Mouse (Mus musculus) Patski (cell line): ENCODE measurements around the gene Phlpp1. TPM values are rescaled to one million over a fixed set of nuclear protein-coding genes. Genes with fewer than 3 reads are reported as not detected.

Experiments
- ATAC-seq: fragments of 100-300 bp; one replicate; pipeline ENCODE4 v1.8.0; 2021
- CTCF ChIA-PET: fragments of 350-600 bp; sonication (Branson Sonifier 250); formaldehyde crosslinking; loops from one replicate; lab custom pipeline; 2022; ENCODE audit warnings: inconsistent platforms; lab: Charles Lee
- POLR2A ChIA-PET: fragments of 350-600 bp; sonication (Branson Sonifier 250); formaldehyde crosslinking; loops from one replicate; lab custom pipeline; 2022; ENCODE audit warnings: antibody characterized with exemption, inconsistent platforms; lab: Charles Lee
- DNase-seq: peaks from one replicate; pipeline ENCODE4 v3.0.0-alpha.2; 2011; ENCODE audit warnings: low read depth, low spot score
- H3K27me3 ChIP-seq: fragments of 371-371 bp; one replicate; pipeline ENCODE4 v1.5.1; 2021
- CTCF ChIP-seq: fragments of 100-300 bp; IDR thresholded peaks from one replicate; pipeline ENCODE4 v1.5.1; 2021
- in situ Hi-C: fragments of 300-500 bp; cut with MboI; formaldehyde crosslinking; loops from 3 replicates; pipeline ENCODE4 v1.11.1; 2018; ENCODE audit warnings: low pct_unique_long_range_greater_than_20kb, mixed read lengths
- polyA plus RNA-seq: library from polyadenylated mRNA; unstranded; gene quantifications from one replicate; pipeline ENCODE4 v1.2.3, GENCODE M21; 2021

Phlpp1 gene
- polyA plus RNA-seq, 1 experiment from 2014 or later: 8.5 TPM

GRCm38 (mm10) chr1:106353993-106354392 lies 182.4 kb downstream of the Phlpp1 start:
- POLR2A ChIA-PET: interaction anchor here (0.5 to 0.7 kb wide), 2 partner anchors 282 to 686 kb away, joined by 3 to 4 read pairs; no protein-coding TSS in a partner anchor
- no peaks in the 10 kb centered on the region for H3K27me3 ChIP-seq
- CTCF ChIA-PET: interaction anchor here (1.2 to 1.6 kb wide), 4 partner anchors 10 to 282 kb away, joined by 3 to 6 read pairs (median 3); no protein-coding TSS in a partner anchor
- in situ Hi-C loops: no loop called here
- no peak for TF ChIP-seq CTCF
- no peak for ATAC-seq
- no peak for DNase-seq

GRCm38 (mm10) chr1:106359474-106359873 lies 187.9 kb downstream of the Phlpp1 start:
- ATAC-seq (no peak), DNase-seq (no peak)
- CTCF ChIA-PET: interaction anchor here (1.1 to 1.3 kb wide), 2 partner anchors 28 to 36 kb away, joined by 3 read pairs; no protein-coding TSS in a partner anchor
- no peaks in the 10 kb centered on the region for H3K27me3 ChIP-seq
- no peak for TF ChIP-seq CTCF
- in situ Hi-C loops: no loop called here
- POLR2A ChIA-PET: no interaction called here

DNA sequence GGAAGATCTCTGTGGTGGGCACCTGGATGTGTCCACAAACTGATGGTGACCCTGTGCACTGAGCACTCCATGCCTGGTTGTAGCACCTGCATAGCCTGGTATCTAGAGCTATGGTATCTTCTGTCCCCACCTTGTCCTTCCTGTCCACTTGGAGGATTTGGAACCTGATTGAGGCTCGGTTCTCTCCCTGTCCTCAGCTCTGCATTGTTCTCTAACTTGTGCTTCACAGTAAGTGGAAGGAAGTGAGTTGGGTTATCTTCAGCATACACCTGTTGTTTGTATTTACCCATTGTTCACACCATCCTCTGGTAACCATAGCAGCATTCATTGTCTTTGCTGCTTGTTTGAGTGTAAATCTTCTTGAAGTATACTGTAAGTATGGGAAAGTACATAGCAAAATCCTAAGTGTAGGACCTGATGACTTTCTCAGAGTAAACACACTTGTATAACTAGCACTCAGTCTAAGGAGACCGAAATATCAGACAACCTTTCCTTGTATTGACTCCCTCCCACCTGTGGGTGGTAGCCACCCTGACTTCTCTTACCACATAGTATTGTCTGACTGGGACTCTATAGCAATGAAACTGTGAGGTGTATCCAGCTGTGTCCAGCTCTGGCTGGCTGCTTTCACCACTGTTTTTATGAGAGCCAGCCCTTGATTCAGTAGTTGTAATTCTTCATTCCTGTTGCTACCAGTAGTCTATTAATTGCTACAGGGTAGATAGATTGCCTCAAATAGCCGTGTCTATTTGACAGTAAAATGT lies 191.5 kb downstream of the Phlpp1 start:
- in situ Hi-C loops: no loop called here
- ChIA-PET POLR2A (no interaction called here), CTCF (interaction anchor here (1.3 to 1.4 kb wide), 2 partner anchors 10 to 11 kb away, joined by 3 to 6 read pairs; no protein-coding TSS in a partner anchor)
- TF ChIP-seq CTCF: no peak
- no peak for DNase-seq
- ATAC-seq: no peak
- H3K27me3 ChIP-seq: no peaks in the 10 kb centered on the region

DNA sequence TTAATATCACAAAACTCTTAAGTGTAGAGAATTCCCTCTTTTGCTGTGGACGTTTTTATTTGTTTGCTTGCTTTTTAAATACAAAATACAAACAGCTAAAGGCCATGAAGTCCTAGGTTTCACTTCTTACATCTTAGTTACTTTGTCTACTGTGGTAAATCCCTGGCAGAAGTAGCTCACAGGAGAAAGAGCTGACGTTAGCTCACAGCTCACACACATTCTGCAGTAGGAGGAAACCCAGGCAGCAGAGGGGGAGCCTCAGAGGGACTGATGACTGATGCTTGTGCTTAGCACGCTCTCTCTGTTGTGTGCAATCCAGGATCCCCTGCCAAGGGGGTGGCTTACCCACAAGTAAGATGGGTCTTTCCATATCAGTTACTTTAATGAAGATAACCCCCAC lies 197.8 kb downstream of the Phlpp1 start:
- TF ChIP-seq CTCF: no peak
- ChIA-PET POLR2A (no interaction called here), CTCF (interaction anchor here (1.6 kb wide), 1 partner anchor 297 kb away, joined by 4 read pairs; no protein-coding TSS in a partner anchor)
- H3K27me3 ChIP-seq: no peaks in the 10 kb centered on the region
- in situ Hi-C loops: no loop called here
- no peak for DNase-seq
- no peak for ATAC-seq

DNA sequence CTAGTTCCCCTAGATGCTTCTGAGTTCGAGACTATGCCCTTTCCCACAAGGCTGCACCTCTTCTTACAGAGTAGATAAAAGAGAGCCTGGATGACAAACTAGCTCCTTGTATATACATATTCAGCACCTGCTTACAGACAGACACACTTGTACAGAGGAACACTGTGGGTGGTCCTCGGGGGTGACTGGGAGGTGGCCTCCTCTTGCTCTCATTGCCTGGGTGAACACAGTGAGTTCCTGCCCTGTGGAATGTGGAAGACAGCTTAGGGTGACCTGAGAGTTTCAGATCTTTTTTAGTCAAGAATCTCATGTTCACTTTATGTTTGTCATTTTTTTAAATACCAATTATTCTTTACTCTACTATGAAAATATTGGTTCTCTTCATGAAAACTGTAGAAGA lies 200.9 kb downstream of the Phlpp1 start:
- TF ChIP-seq CTCF: no peak
- ATAC-seq (no peak), DNase-seq (no peak)
- H3K27me3 ChIP-seq: no peaks in the 10 kb centered on the region
- ChIA-PET POLR2A (no interaction called here), CTCF (interaction anchor here (0.8 to 1.9 kb wide), 4 partner anchors 18 to 302 kb away, joined by 3 to 7 read pairs (median 3); no protein-coding TSS in a partner anchor)
- in situ Hi-C loops: no loop called here

DNA sequence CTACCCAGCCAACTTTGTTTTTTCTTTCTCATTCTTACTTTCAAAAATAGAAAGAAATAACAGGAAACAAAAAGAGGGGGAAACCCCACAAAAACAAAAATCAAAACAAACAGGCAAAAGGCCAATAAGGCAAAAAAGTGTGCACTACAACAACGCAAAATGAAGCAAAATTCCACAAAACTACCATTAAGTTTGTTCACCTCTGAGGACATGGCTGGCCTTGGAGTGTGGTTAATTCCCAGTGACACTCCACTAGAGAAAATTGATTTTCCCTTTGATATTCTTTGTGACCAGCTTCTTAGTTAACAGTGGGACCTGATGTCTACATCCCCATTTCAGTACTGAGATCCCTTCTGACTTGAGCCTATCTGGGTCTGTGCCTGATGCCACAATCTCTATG lies 202.1 kb downstream of the Phlpp1 start:
- CTCF ChIA-PET: interaction anchor here (0.9 kb wide), 1 partner anchor 10 kb away, joined by 3 read pairs; no protein-coding TSS in a partner anchor
- in situ Hi-C loops: no loop called here
- DNase-seq (no peak), ATAC-seq (no peak)
- POLR2A ChIA-PET: no interaction called here
- no peaks in the 10 kb centered on the region for H3K27me3 ChIP-seq
- TF ChIP-seq CTCF: no peak

- DNase-seq (no peak), ATAC-seq (no peak)
- in situ Hi-C loops: no loop called here
- POLR2A ChIA-PET: no interaction called here
- TF ChIP-seq CTCF: peak; percentile 41
- no peaks in the 10 kb centered on the region for H3K27me3 ChIP-seq
- CTCF ChIA-PET: interaction anchor here (0.7 to 2.2 kb wide), 4 partner anchors 10 to 203 kb away, joined by 3 to 7 read pairs (median 3); partner anchors contain the start of gene Phlpp1
Measured at GRCm38 (mm10) chr1:106374274-106374673, 202.7 kb downstream of the Phlpp1 start.

DNA sequence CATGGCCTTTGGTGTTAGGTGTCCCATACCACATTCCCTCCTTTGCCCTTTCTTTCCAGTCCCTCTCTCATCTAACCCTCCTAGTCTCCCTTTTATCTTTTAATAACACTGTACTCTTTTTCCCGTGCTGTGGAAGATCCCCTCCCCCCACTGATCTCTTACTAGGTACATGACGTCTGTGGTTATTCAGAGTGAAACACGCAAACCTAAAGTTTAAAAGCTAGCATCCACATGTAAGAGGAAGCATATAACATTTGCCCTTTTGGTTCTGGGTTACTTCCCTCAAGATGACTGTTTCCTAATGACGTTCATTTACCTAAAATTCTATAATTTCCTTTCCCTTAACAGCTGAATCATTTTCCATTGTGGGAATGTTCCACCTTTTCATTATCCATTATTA lies 203.4 kb downstream of the Phlpp1 start:
- ChIA-PET POLR2A (no interaction called here), CTCF (interaction anchor here (1.0 to 2.2 kb wide), 2 partner anchors 9 to 204 kb away, joined by 3 to 7 read pairs; partner anchors contain the start of gene Phlpp1)
- no peak for TF ChIP-seq CTCF
- H3K27me3 ChIP-seq: no peaks in the 10 kb centered on the region
- DNase-seq: no peak
- in situ Hi-C loops: no loop called here
- no peak for ATAC-seq

DNA sequence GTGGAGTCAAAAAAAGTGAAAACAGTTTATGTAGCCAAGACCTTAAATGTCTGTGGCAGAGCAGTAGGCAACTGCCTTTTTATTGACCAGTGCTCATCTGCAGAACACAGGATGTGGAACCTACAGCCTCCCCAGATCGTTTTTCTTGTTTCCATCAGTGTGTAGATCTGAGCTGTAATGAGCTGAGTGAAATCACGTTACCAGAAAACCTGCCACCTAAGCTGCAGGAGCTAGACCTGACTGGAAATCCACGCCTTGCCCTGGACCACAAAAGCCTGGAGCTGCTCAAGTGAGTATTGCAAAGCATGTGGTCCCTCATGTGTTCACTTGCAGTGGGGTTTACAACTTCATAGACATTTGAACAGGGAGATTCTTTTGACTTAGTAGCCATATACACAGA lies 204.5 kb downstream of the Phlpp1 start:
- no peak for TF ChIP-seq CTCF

GRCm38 (mm10) chr1:106380465-106380864 lies 208.9 kb downstream of the Phlpp1 start:
- no peaks in the 10 kb centered on the region for H3K27me3 ChIP-seq
- no peak for DNase-seq
- in situ Hi-C loops: no loop called here
- no peak for TF ChIP-seq CTCF
- no peak for ATAC-seq
- ChIA-PET POLR2A (no interaction called here), CTCF (interaction anchor here (0.9 to 1.5 kb wide), 4 partner anchors 30 to 308 kb away, joined by 3 to 4 read pairs (median 3); partner anchors contain the start of gene Phlpp1)

More for the DNA sequence above, 204.5 kb downstream of the Phlpp1 start:
- ATAC-seq: no peak
- POLR2A ChIA-PET: no interaction called here
- in situ Hi-C loops: no loop called here
- CTCF ChIA-PET: interaction anchor here (2.2 kb wide), 1 partner anchor 205 kb away, joined by 7 read pairs; the partner anchor contains the start of gene Phlpp1
- H3K27me3 ChIP-seq: no peaks in the 10 kb centered on the region
- DNase-seq: no peak
